Mouse (Mus musculus): ENCODE results near the gene Tmem247.

The Tmem247 gene

GRCm38 (mm10) chr17:86917048-86917447, at the start of gene Tmem247:
Tmem247 (plus strand) TSS chr17:86917348.
- in situ Hi-C loops (cut with MboI, MseI): loop anchor here (5.0 kb wide), 2 partner anchors 70 to 335 kb away; no protein-coding TSS in a partner anchor

GRCm38 (mm10) chr17:86870586-86870985, 46.6 kb upstream of the Tmem247 start:
- in situ Hi-C loops (cut with MboI, MseI): no loop called here

- in situ Hi-C loops (cut with MboI, MseI): no loop called here
Observed at GRCm38 (mm10) chr17:86872643-86873042, 44.5 kb upstream of the Tmem247 start.

DNA sequence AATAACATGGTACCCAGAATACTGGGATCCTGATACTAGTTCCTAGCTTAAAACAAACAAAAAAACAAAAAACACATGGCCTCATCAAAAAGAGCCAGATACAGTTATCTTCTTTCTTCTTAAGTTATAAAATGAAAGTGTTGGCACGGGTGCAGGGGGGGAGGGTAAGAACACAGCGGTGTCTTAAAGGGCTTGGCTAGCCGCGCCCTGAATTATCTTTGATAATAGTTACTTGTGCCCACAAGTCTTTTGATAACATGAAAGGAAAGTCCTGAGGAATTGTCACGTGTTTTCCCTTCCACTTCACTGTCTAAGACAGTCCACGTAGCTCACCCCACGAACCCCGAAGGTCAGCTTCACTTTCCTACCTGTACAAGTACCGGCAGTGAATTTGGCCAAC, 40.2 kb upstream of the Tmem247 start:
- in situ Hi-C loops (cut with MboI, MseI): no loop called here

- in situ Hi-C loops (cut with MboI, MseI): no loop called here
Observed at GRCm38 (mm10) chr17:86877747-86878146, 39.4 kb upstream of the Tmem247 start.

DNA sequence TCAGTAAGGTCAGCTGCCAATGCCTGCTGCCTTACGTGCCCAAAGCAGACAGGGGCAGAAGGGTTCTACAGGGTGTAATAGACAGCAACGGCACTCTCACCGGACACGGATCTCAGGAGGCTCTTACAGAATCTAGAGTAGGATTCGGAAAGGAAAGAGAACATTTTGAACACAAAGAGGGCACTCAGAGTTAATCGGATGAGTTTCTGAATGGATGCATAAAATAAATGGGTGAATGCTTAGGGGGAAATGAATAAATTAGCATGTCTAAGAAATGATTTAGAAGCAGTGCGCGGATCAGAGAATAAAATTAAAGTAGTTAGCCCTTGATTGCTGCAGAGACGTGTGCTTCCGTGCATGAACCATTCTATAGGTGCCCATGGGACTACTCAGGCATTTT, 37.1 kb upstream of the Tmem247 start:
- in situ Hi-C loops (cut with MboI, MseI): no loop called here

DNA sequence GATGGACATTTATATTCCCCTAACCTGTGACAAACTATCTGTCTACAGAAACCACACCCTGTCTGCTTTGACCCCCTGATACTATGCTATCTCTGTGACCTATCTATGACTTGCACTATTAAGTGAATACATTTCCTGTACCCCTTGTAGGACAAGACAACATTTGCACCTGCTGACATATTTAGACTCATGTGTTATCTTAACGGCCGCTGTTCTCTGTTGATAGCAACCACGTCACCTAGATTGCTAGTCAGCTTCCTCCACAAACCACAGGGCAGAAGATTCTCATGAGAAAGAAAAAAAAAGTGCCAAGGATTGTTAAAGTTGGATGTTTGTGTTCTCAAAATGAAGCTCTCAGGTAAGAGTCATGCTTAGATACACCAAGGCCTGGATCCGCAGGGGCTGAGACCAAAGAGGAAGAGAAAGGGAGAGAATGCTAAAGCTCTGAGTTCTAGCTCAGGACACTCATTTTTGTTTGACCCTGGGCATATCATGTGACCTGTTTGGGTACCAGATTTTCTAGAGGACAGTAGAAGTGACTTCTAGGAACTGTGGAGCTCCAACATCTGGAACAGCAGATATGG, 36.6 kb upstream of the Tmem247 start:
- in situ Hi-C loops (cut with MboI, MseI): no loop called here

GRCm38 (mm10) chr17:86895191-86895590, 22.0 kb upstream of the Tmem247 start:
- in situ Hi-C loops (cut with MboI, MseI): loop anchor here (10.0 kb wide), 1 partner anchor 370 kb away; no protein-coding TSS in a partner anchor

- in situ Hi-C loops (cut with MboI, MseI): loop anchor here (10.0 kb wide), 1 partner anchor 373 kb away; no protein-coding TSS in a partner anchor
Observed at GRCm38 (mm10) chr17:86897486-86898165, 19.5 kb upstream of the Tmem247 start.

DNA sequence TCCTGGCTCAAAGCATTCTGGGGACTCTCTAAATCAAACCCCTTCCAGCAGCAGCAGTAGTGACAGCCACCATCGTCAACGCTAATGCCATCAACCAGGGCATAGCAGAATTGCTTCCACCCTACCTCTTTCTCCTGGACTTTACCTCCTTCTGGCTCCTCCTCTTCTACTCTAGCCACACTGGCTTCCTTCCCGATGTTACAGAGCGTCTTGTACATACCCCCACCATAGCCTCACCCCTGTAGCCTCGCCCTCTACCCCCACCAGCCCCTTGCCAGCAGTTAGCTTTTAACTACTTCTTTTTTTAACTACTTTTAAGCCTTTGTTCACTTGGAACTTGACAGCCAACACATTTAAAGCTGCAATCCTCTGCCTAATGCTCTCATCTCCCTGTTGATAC, 17.3 kb upstream of the Tmem247 start:
- in situ Hi-C loops (cut with MboI, MseI): loop anchor here (10.0 kb wide), 1 partner anchor 375 kb away; no protein-coding TSS in a partner anchor

- in situ Hi-C loops (cut with MboI, MseI): no loop called here
Observed at GRCm38 (mm10) chr17:86900564-86900963, 16.6 kb upstream of the Tmem247 start.

DNA sequence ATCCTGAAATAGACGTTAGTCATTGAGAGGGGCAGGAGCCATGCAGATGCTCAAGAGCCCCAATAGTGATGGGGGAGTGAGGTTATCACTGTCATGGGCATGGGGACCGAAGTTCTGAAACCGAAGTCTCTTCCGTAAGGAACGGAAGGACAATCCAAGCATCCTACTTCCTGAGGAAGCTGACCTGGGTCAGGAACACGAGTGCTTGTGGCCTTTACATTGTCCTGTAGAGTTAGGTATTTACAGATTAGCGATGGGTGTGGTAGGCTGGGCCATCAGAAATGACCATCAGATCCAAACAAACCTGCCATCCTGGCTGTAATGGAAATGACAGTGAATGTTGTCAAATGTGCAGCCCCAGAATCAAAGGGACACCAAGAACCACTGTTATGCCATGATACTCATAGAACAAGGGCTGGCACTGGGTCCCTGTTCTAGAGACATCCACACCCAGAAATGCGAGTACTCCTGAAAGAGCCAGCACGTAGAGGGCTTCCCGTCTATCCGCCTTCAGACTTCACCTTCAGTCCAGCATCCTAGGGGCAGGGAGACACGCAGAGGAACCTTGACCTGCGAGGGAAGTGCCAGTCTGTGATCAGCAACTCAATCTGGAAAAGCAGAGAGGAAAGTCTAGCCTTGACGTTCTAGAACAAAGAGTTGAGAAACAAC, 14.6 kb upstream of the Tmem247 start:
- in situ Hi-C loops (cut with MboI, MseI): no loop called here

- in situ Hi-C loops (cut with MboI, MseI): no loop called here
Observed at GRCm38 (mm10) chr17:86903596-86903995, 13.6 kb upstream of the Tmem247 start.

DNA sequence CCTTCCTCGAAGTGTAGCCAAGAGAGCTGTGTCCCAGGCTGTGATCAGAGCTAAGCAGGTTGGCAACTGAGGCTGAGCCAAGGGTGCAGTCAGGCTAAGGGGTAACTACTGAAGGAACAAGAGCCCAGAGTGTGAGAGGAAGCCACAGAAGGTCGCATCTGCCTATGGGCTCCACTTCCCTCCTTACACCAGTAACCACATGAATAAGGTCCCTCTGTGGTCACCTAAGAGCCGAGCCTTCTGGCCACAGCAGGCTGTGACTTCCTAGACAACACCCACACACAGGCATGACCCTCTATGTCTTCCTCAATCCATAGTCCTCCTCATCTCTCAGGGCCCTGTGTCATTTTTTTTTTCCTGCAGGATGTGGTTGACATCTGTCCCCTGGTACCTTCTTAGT, 12.9 kb upstream of the Tmem247 start:
- in situ Hi-C loops (cut with MboI, MseI): no loop called here

DNA sequence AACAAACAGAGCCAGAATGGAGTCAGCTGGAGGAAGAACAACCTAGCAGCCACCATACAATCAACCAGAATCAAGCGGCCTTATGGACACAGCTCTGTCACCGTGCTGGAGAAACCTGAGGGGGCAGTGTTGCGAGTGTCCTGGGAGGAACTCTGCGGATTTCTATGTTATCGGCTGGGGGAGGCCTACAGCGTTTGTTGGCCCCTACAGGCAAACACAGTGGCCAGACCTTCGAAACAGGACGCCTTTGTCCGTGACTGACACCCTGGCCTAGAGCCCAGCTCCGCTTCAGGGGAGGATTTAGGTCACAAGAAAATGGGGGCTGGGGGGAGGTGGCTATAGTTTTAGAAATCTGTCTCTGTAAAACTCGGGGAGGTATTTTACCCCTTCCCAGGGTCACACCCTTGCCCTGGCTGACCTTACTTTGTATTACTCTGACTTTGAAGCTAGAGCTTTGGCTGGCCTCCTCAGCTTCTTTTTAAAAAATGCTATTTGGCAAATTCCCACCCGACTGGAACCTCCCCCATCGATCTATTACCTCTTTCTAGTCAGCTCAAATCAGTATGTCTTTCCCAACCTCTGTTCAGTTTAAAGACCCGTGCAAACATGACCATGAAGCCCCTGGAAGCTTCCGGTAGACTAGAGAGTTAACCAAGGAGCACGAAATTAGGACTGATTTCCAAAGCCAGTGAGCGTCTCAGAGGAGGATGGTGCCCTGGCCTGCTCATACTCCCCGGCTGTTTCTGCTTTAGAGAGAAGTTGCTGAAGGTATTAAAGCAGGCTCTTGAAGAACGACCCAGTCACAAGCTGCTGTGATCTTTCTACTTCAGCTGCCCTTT, 11.6 kb upstream of the Tmem247 start:
- in situ Hi-C loops (cut with MboI, MseI): loop anchor here (5.0 kb wide), 1 partner anchor 413 kb away; no protein-coding TSS in a partner anchor

DNA sequence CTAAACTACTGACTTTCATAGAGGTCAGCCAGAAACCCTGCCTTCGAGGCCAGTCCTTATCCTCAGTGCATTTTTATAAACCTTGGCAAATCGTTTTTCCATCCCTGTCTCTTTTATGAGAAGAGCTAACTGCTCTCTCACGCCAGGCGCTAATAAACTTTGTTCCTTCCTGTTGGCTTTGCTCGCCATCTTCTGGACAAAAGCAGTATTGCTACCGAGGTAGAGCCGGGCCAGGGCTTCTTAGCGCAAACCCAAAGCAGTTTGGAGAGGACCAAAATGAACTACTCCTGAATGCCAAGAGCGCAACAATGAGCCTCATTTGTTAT, 11.0 kb upstream of the Tmem247 start:
- in situ Hi-C loops (cut with MboI, MseI): loop anchor here (5.0 kb wide), 1 partner anchor 414 kb away; no protein-coding TSS in a partner anchor

- in situ Hi-C loops (cut with MboI, MseI): loop anchor here (5.0 kb wide), 1 partner anchor 414 kb away; no protein-coding TSS in a partner anchor
Observed at GRCm38 (mm10) chr17:86906601-86907000, 10.5 kb upstream of the Tmem247 start.

GRCm38 (mm10) chr17:86907092-86907491, 10.1 kb upstream of the Tmem247 start:
- in situ Hi-C loops (cut with MboI, MseI): loop anchor here (5.0 kb wide), 1 partner anchor 415 kb away; no protein-coding TSS in a partner anchor

GRCm38 (mm10) chr17:86908316-86908715, 8.8 kb upstream of the Tmem247 start:
- in situ Hi-C loops (cut with MboI, MseI): loop anchor here (5.0 kb wide), 1 partner anchor 416 kb away; no protein-coding TSS in a partner anchor

DNA sequence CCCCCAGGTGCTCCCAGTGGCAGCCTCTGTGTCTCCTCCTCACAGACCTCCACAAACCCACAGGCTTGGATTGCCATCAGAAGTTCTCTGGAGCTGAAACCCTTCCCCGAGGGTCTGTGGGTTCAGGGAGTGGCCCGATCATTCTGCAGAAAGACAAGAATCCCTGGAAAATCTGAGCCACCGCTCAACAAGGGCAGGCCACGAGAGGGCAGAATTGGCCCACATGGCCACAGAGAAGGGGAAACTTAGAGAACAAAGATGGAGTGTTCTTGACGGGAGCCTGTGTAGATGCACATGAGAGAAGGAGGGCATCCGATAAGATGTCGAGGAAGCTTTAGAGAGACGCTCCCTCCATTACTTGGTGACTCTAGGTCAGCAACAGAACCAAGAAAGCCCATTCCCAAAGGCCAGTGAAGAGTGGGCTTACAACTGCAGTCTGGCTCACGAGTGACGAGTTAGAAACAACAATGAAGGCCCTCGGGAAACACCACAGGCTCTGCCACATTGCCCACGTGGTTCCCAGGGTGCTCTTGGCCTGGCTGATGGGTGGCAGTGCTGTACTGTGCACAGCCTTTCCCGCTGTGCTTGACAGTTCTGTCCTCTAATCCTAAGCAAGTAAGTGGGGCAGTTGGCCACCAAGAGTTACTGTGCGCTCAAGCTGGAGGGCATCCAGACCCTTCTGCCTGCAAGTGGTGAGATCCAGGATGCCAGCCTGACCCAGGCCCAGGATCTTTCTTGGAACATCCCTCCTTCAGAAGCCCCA, 7.2 kb upstream of the Tmem247 start:
- in situ Hi-C loops (cut with MboI, MseI): loop anchor here (5.0 kb wide), 1 partner anchor 418 kb away; no protein-coding TSS in a partner anchor

DNA sequence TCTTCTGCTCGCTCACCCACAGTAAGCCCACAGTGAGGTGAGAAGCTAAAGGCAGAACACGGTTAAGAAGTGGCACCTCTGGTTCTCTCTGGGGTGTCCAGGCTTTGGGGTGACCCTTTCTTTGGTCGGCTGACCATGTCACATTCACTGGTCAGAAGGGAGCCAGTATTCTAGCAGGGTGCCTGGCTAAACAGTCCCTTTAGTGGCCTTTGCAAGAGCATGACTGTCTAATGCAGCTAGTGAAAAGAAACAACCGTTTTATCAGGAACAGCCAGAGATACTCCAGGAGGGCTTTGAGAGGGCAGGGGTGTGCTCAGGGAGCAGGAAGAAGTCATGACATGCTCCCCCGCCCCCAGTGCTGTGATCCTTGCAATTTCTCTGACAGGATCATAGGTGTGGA, 5.9 kb upstream of the Tmem247 start:
- in situ Hi-C loops (cut with MboI, MseI): no loop called here
